In genomic region chr6:22013394-22013793, GRCm38 (mm10) we compare ENCODE assay signal across 22 mouse cellular contexts. TPM values are rescaled to one million over a fixed set of nuclear protein-coding genes. Genes with fewer than 3 reads are reported as not detected.
DNase-seq lines count a peak whose midpoint lies in the region; ATAC-seq and TF ChIP-seq lines count a peak whose summit lies in the region.
"Had no signal": no experiment of that assay in that cellular context is flagged by ENCODE, and none has a peak within 500 bp of the region (broad histone marks: within the 10 kb centered on the region; RNA-seq: fewer than 3 reads in every experiment).

No protein-coding gene starts in this region.

- 0 out of 2 replicates have a peak overlapping the region, but pooled peaks have one; percentile 13 for H3K27ac ChIP-seq in liver, postnatal 0 days (ENCODE audit: low read depth)
- no peak overlapping the region for H3K27ac ChIP-seq in liver, embryonic 12.5 days
- H3K27ac ChIP-seq: embryonic facial prominence, embryonic 13.5 days; embryonic facial prominence, embryonic 15.5 days; forebrain, embryonic 10.5 days; forebrain, embryonic 12.5 days had no signal

- TF ChIP-seq CTCF in liver, postnatal 0 days (IDR thresholded peaks at IDR 0.05; ENCODE audit: low read depth), result no peak

- 76% methylated on average over 3 of the region's 3 CpGs for WGBS in liver, postnatal 0 days (ENCODE audit: insufficient replicate concordance)
- WGBS in liver, embryonic 12.5 days (ENCODE audit: insufficient replicate concordance), result 83% methylated on average over 3 of the region's 3 CpGs

- H3K36me3 ChIP-seq in liver, postnatal 0 days (replicated peaks; ENCODE audit: insufficient read depth, low read length), result no peaks in the 10 kb centered on the region
- no peaks in the 10 kb centered on the region for H3K36me3 ChIP-seq in liver, embryonic 12.5 days
- H3K36me3 ChIP-seq: embryonic facial prominence, embryonic 15.5 days; forebrain, embryonic 10.5 days; forebrain, embryonic 12.5 days had no signal

- TF ChIP-seq EP300 in liver, postnatal 0 days (IDR thresholded peaks at IDR 0.05; ENCODE audit: low read depth), result no peak

- H3K9ac ChIP-seq in liver, postnatal 0 days (replicated peaks), result no peak overlapping the region
- no peak overlapping the region for H3K9ac ChIP-seq in liver, embryonic 12.5 days
- H3K9ac ChIP-seq: embryonic facial prominence, embryonic 13.5 days; embryonic facial prominence, embryonic 15.5 days; forebrain, embryonic 12.5 days had no signal

- no peak overlapping the region for H3K4me3 ChIP-seq in liver, postnatal 0 days (ENCODE audit: low read depth, low read length)
- no peak overlapping the region for H3K4me3 ChIP-seq in liver, embryonic 12.5 days
- H3K4me3 ChIP-seq: embryonic facial prominence, embryonic 13.5 days; embryonic facial prominence, embryonic 15.5 days; erythroblast, embryonic 14.5 days; forebrain, embryonic 10.5 days; forebrain, embryonic 12.5 days had no signal

- peak; percentile 58 for ATAC-seq in liver, postnatal 0 days
- no peak for ATAC-seq in liver, embryonic 12.5 days
- ATAC-seq: forebrain, embryonic 14.5 days; forebrain, embryonic 16.5 days had no signal

- H3K9me3 ChIP-seq in liver, postnatal 0 days (ENCODE audit: low read length), result no peaks in the 10 kb centered on the region
- H3K9me3 ChIP-seq in liver, embryonic 12.5 days (replicated peaks), result no peaks in the 10 kb centered on the region
- H3K9me3 ChIP-seq: embryonic facial prominence, embryonic 13.5 days; embryonic facial prominence, embryonic 15.5 days; forebrain, embryonic 10.5 days; forebrain, embryonic 12.5 days had no signal

- peak; percentile 83 for DNase-seq in heart, adult 11 months
- no peak for DNase-seq in heart, postnatal 4 days
- no peak for DNase-seq in liver, postnatal 0 days
- DNase-seq: adrenal gland, adult 2 months; adrenal gland, postnatal 10 days; adrenal gland, postnatal 25 days; cerebellum, adult 11 months; cerebellum, adult 18-20 months; cerebellum, adult 8-10 months; cerebellum, adult 9-11 months; cerebellum, postnatal 14 days; cerebellum, postnatal 36 days; embryo, embryonic 11 days had no signal

- H3K4me1 ChIP-seq in liver, postnatal 0 days (ENCODE audit: insufficient read depth), result peaks cover 13% of the 10 kb centered on the region
- peaks cover 6% of the 10 kb centered on the region; the same call in 1 of the 2 replicates for H3K4me1 ChIP-seq in liver, embryonic 12.5 days
- H3K4me1 ChIP-seq: forebrain, embryonic 12.5 days had no signal

- H3K27me3 ChIP-seq in liver, postnatal 0 days (ENCODE audit: insufficient read depth, low read length), result no peaks in the 10 kb centered on the region
- H3K27me3 ChIP-seq in liver, embryonic 12.5 days (replicated peaks), result no peaks in the 10 kb centered on the region
- H3K27me3 ChIP-seq: embryonic facial prominence, embryonic 13.5 days; embryonic facial prominence, embryonic 15.5 days; forebrain, embryonic 12.5 days had no signal

- H3K4me2 ChIP-seq in liver, postnatal 0 days (ENCODE audit: low read depth, low read length), result no peak overlapping the region
- H3K4me2 ChIP-seq in liver, embryonic 12.5 days, result no peak overlapping the region
- H3K4me2 ChIP-seq: embryonic facial prominence, embryonic 13.5 days; embryonic facial prominence, embryonic 15.5 days; forebrain, embryonic 12.5 days had no signal

RNA-seq across cellular contexts. Expression of gene Cped1, which starts 27.7 kb away (rescaled TPM):
- 1 to 10 TPM; 7.2 to 9.9 TPM for total RNA-seq in heart, postnatal 4 days (2021)
- polyA plus RNA-seq in liver, postnatal 0 days (2015; fragmentation: Nextera tagmentation; extraction: Ambion mirVana), result 8.2 and 8.9 TPM in 2 replicates
- polyA plus RNA-seq in liver, embryonic 12.5 days (2016; fragmentation: Nextera tagmentation; extraction: Ambion mirVana), result 3.6 and 4.1 TPM in 2 replicates
- total RNA-seq: MEL had no signal
